Mouse (Mus musculus) spleen, adult 2 months (tissue): Measurements from ENCODE around the gene Plch2.

Source experiments
- CTCF ChIP-seq: fragments of 200-500 bp; IDR thresholded peaks from 2 replicates; pipeline ENCODE4 v1.5.1; 2011; ENCODE audit warnings: mild to moderate bottlenecking, inconsistent platforms; ENCODE audit not compliant: insufficient read depth, insufficient read length, insufficient replicate concordance; ENCODE audit errors: extremely low read depth
- POLR2A ChIP-seq: fragments of 200-500 bp; IDR thresholded peaks from 2 replicates; pipeline ENCODE4 v1.6.1; 2011; ENCODE audit warnings: low read depth, low read length, inconsistent platforms

- no peak for TF ChIP-seq POLR2A
- no peak for TF ChIP-seq CTCF
Measured at GRCm38 (mm10) chr4:154999379-154999778, 57.2 kb downstream of the Plch2 start.
